Mouse (Mus musculus) MEL (cell line): Measurements from ENCODE around the gene Cdk5rap1.
"Not testable (repeated sequence)": the region's sequence is repeated elsewhere in the genome, so short reads cannot be mapped to it uniquely, and the experiment has no call there.

Experiments used
- CTCF ChIP-seq, 3 experiments: IDR thresholded peaks in 2 of 3; conservative IDR thresholded peaks in 1 of 3; 2 replicates each; pipeline ENCODE4 v1.5.1; 2011 to 2012; ENCODE audit warnings: low read length in 3 of 3, low read depth in 2 of 3, mild to moderate bottlenecking in 2 of 3, improper control_type of control experiment in 1 of 3, inconsistent platforms in 1 of 3, mixed read lengths in 1 of 3, moderate library complexity in 1 of 3; ENCODE audit not compliant: control insufficient read depth in 1 of 3, insufficient read depth in 1 of 3, poor library complexity in 1 of 3, severe bottlenecking in 1 of 3
- JUND ChIP-seq: IDR thresholded peaks from 2 replicates; pipeline ENCODE4 v1.6.1; 2011; ENCODE audit warnings: low read depth, mild to moderate bottlenecking, improper control_type of control experiment, low read length
- KAT2A ChIP-seq: conservative IDR thresholded peaks from 2 replicates; pipeline ENCODE4 v1.6.1; 2012; ENCODE audit warnings: low read depth, low read length, improper control_type of control experiment, inconsistent platforms
- POLR2A ChIP-seq, 2 experiments: IDR thresholded peaks; 2 replicates each; pipeline ENCODE4 v1.6.1; 2011 to 2012; ENCODE audit warnings: low read length in 2 of 2, mild to moderate bottlenecking in 2 of 2, control low read depth in 1 of 2, improper control_type of control experiment in 1 of 2, low read depth in 1 of 2, moderate library complexity in 1 of 2; ENCODE audit not compliant: control insufficient read depth in 1 of 2, insufficient read depth in 1 of 2, poor library complexity in 1 of 2
- POLR2AphosphoS2 ChIP-seq: IDR thresholded peaks from 2 replicates; pipeline ENCODE4 v1.6.1; 2011; ENCODE audit warnings: low read length, improper control_type of control experiment

GRCm38 (mm10) chr2:154304604-154305003 is 68.2 kb downstream of the Cdk5rap1 start:
- not testable (repeated sequence) for TF ChIP-seq KAT2A; CTCF (IDR thresholded peaks at IDR 0.05 in 2 of 3, conservative IDR thresholded peaks at IDR 0.05 in 1 of 3; ENCODE audit: control insufficient read depth in 1 of 3, insufficient read depth in 1 of 3, low read depth in 2 of 3, low read length in 3 of 3, poor library complexity in 1 of 3, severe bottlenecking in 1 of 3); POLR2AphosphoS2; POLR2A (IDR thresholded peaks at IDR 0.05; ENCODE audit: control insufficient read depth in 1 of 2, insufficient read depth in 1 of 2, low read depth in 1 of 2, low read length in 2 of 2, poor library complexity in 1 of 2); JUND
